ENCODE assay signal across 15 mouse cellular contexts in the genomic region with DNA sequence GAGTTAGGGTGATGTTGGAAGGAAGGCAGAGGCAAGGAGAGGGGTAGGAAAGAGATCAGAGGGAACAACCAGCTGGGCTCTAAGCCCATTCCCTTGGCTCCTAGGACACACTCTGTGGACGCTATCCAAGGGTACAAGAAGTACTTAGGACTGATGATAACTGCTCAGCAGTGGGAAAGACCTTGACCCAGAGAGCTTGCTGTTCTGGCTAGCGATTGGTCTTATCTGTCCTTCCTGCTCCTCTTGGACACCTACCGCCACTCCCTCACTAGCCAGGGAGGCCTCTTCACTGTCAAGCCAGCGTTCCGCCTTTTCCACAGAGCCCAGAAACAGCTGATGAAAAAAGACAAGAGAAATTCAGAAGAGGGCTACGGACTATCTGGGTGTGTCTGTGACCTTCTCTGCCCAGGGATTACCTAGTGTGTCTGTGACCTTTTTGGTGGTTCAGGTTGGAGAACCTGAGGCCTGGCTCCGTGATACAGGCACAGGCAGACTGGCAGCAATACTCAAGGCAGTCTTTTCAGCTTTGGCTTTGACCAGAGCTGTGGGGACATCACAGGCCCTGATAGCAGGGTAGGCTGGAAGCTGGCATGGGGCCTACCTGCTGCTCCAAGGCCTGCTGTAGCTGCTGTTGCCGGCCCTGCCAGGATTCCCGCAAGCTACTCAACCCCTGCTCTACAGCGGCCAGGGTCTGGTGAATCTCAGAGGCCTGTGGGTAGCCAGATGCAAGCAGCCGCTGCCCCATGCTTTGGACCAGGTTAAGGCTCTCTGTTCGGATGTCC. TPM values are rescaled to one million over a fixed set of nuclear protein-coding genes. Genes with fewer than 3 reads are reported as not detected.
DNase-seq lines count a peak whose midpoint lies in the region; ATAC-seq lines count a peak whose summit lies in the region.
"Had no signal": no experiment of that assay in that cellular context is flagged by ENCODE, and none has a peak within 500 bp of the region (broad histone marks: within the 10 kb centered on the region; RNA-seq: fewer than 3 reads in every experiment).

No protein-coding gene starts in this region.

- H3K4me3 ChIP-seq in heart, embryonic 12.5 days = no peak overlapping the region
- H3K4me3 ChIP-seq: forebrain, embryonic 13.5 days; liver, embryonic 12.5 days had no signal

- peak; percentile 58 to 83 for DNase-seq in heart, adult 18-20 months
- peak; percentile 60 for DNase-seq in adrenal gland, adult 8-10 months
- DNase-seq in heart, adult 9 months (ENCODE audit: low spot score in 2 of 2) = peak; percentile 49 to 65
- peak; percentile 60 for DNase-seq in heart, postnatal 4 days
- DNase-seq in layer of hippocampus, postnatal 14 days (ENCODE audit: low spot score in 2 of 2) = no peak
- no peak for DNase-seq in right cerebral cortex, adult 2 months (ENCODE audit: low spot score in 2 of 2)
- DNase-seq: cerebellum, adult 2 months; gastrocnemius, postnatal 14 days; right cerebral cortex, postnatal 14 days; thymus, postnatal 36 days had no signal

- no peak for ATAC-seq in heart, embryonic 12.5 days (ENCODE audit: insufficient number of reproducible peaks, low FRiP score)
- ATAC-seq: forebrain, embryonic 13.5 days; liver, embryonic 12.5 days had no signal

- H3K9me3 ChIP-seq in heart, embryonic 12.5 days (replicated peaks) = no peaks in the 10 kb centered on the region
- H3K9me3 ChIP-seq: forebrain, embryonic 13.5 days; G1E; liver, embryonic 12.5 days had no signal

- H3K4me2 ChIP-seq in heart, embryonic 12.5 days = no peak overlapping the region
- H3K4me2 ChIP-seq: forebrain, embryonic 13.5 days; liver, embryonic 12.5 days had no signal

- peaks cover 14% of the 10 kb centered on the region; the same call in 1 of the 2 replicates for H3K27me3 ChIP-seq in heart, embryonic 12.5 days (replicated peaks)
- H3K27me3 ChIP-seq: forebrain, embryonic 13.5 days had no signal

- no peaks in the 10 kb centered on the region for H3K36me3 ChIP-seq in heart, embryonic 12.5 days
- H3K36me3 ChIP-seq: G1E; liver, embryonic 12.5 days had no signal

- no peak overlapping the region for H3K27ac ChIP-seq in heart, embryonic 12.5 days (ENCODE audit: poor library complexity, severe bottlenecking)
- H3K27ac ChIP-seq: forebrain, embryonic 13.5 days; kidney, postnatal 0 days; liver, embryonic 12.5 days had no signal

- 63% methylated on average over 12 of the region's 12 CpGs for WGBS in heart, embryonic 12.5 days

- H3K4me1 ChIP-seq in heart, embryonic 12.5 days (replicated peaks) = peaks cover 15% of the 10 kb centered on the region
- H3K4me1 ChIP-seq: forebrain, embryonic 13.5 days; liver, embryonic 12.5 days had no signal

- H3K9ac ChIP-seq in heart, embryonic 12.5 days = no peak overlapping the region
- H3K9ac ChIP-seq: forebrain, embryonic 13.5 days; liver, embryonic 12.5 days had no signal

RNA-seq across cellular contexts. Expression of gene Pla2g4b, which starts 21.7 kb away (rescaled TPM):
- 1 to 10 TPM in 1 of 2 experiments, under 1 TPM in 1; 0.72 to 1.7 TPM for total RNA-seq in heart, adult 18-20 months (2021)
- polyA plus RNA-seq in heart, embryonic 12.5 days (2016; fragmentation: Nextera tagmentation; extraction: Ambion mirVana) = 2.3 and 2.5 TPM in 2 replicates
- total RNA-seq in adrenal gland, adult 8-10 months (2022) = 1 to 10 TPM; 1.4 to 4.6 (median 3.8) TPM
- 1 to 10 TPM; 1.9 to 4.0 TPM for total RNA-seq in heart, postnatal 4 days (2021)
- 1 to 10 TPM; 4.9 TPM for total RNA-seq in layer of hippocampus, postnatal 14 days (2021)

RNA-seq across cellular contexts. Expression of gene Gm28042, which starts 27.7 kb away (rescaled TPM):
- total RNA-seq in heart, adult 18-20 months (2021) = under 1 TPM; 0.57 to 0.72 TPM
- 2.3 and 3.2 TPM in 2 replicates for polyA plus RNA-seq in heart, embryonic 12.5 days (2016; fragmentation: Nextera tagmentation; extraction: Ambion mirVana)
- total RNA-seq in adrenal gland, adult 8-10 months (2022) = 1 to 10 TPM in 2 of 4 experiments, under 1 TPM in 2; 0.78 to 1.6 (median 0.96) TPM
- 1 to 10 TPM in 1 of 2 experiments, under 1 TPM in 1; 0.43 to 1.6 TPM for total RNA-seq in heart, postnatal 4 days (2021)
- 1 to 10 TPM; 1.1 to 1.8 TPM for total RNA-seq in layer of hippocampus, postnatal 14 days (2021)

RNA-seq across cellular contexts. Expression of gene Jmjd7, which starts 27.7 kb away (rescaled TPM):
- total RNA-seq in heart, adult 18-20 months (2021) = 1 to 10 TPM; 6.1 to 7.9 TPM
- 13.1 and 13.3 TPM in 2 replicates for polyA plus RNA-seq in heart, embryonic 12.5 days (2016; fragmentation: Nextera tagmentation; extraction: Ambion mirVana)
- total RNA-seq in adrenal gland, adult 8-10 months (2022) = 10 to 100 TPM in 2 of 4 experiments, 1 to 10 TPM in 2; 7.3 to 16.7 (median 10.8) TPM
- 10 to 100 TPM; 12.2 to 13.6 TPM for total RNA-seq in heart, postnatal 4 days (2021)
- 1 to 10 TPM; 5.3 to 6.3 TPM for total RNA-seq in layer of hippocampus, postnatal 14 days (2021)

Comparison
In these comparisons a context has a peak if more than half of its experiments do, and no peak if none do; other contexts are left out.
1. DNase-seq: peak in heart, adult 18-20 months (2 of 2), adrenal gland, adult 8-10 months (single experiment), heart, adult 9 months (2 of 2) and heart, postnatal 4 days (single experiment); none in layer of hippocampus, postnatal 14 days (0 of 2) and right cerebral cortex, adult 2 months (0 of 2).